Mouse (Mus musculus) small intestine, adult 2 months (tissue): Measurements from ENCODE around the gene Il1r1. TPM values are rescaled to one million over a fixed set of nuclear protein-coding genes. Genes with fewer than 3 reads are reported as not detected.

ENCODE experiments used
- H3K27ac ChIP-seq: fragments of 200-500 bp; 2 replicates; pipeline ENCODE4 v1.5.1; 2012; ENCODE audit warnings: low read depth, low read length, control low read depth, inconsistent platforms; ENCODE audit not compliant: insufficient read depth
- H3K27me3 ChIP-seq: fragments of 200-500 bp; 2 replicates; pipeline ENCODE4 v1.6.1; 2012; ENCODE audit warnings: mild to moderate bottlenecking, moderate library complexity, low read length, inconsistent platforms; ENCODE audit not compliant: control insufficient read depth, insufficient read depth
- H3K36me3 ChIP-seq: fragments of 200-500 bp; 2 replicates; pipeline ENCODE4 v1.6.1; 2012; ENCODE audit warnings: mild to moderate bottlenecking, low read length, control low read depth, inconsistent platforms; ENCODE audit not compliant: control insufficient read depth, insufficient read depth
- H3K4me1 ChIP-seq: fragments of 200-500 bp; 2 replicates; pipeline ENCODE4 v1.6.1; 2012; ENCODE audit warnings: low read length, inconsistent platforms, mixed read lengths; ENCODE audit not compliant: control insufficient read depth, insufficient read depth, insufficient read length
- H3K4me3 ChIP-seq: fragments of 200-500 bp; 2 replicates; pipeline ENCODE4 v1.5.1; 2012; ENCODE audit warnings: low read depth, mild to moderate bottlenecking, control low read depth, inconsistent platforms, low read length, moderate library complexity
- CTCF ChIP-seq: fragments of 200-500 bp; IDR thresholded peaks from 2 replicates; pipeline ENCODE4 v1.5.1; 2012; ENCODE audit warnings: low read depth, mild to moderate bottlenecking, control low read depth, inconsistent platforms, low read length, moderate library complexity, mixed read lengths; ENCODE audit not compliant: insufficient replicate concordance, insufficient read length; ENCODE audit errors: extremely low read depth
- POLR2A ChIP-seq: fragments of 200-500 bp; IDR thresholded peaks from 2 replicates; pipeline ENCODE4 v1.6.1; 2012; ENCODE audit warnings: low read depth, mild to moderate bottlenecking, control low read depth, inconsistent platforms, low read length, moderate library complexity
- WGBS: fragments of 180-500 bp; shearing (Covaris S2); methylation state at CpG from one replicate; pipeline ENCODE4 v1.1.7; 2018; 5-methylcytosine and 5-hydroxymethylcytosine counted together
- polyA plus RNA-seq: library from polyadenylated mRNA; depleted of rRNA; stranded (reverse); fragments of >200 nt; gene quantifications from 2 replicates; pipeline ENCODE4 v1.2.3, GENCODE M21; 2012

Gene Il1r1
- polyA plus RNA-seq, 1 experiment = 2.8 TPM

GRCm38 (mm10) chr1:40183410-40183809 is 41.5 kb upstream of the Il1r1 start:
- Histone ChIP-seq H3K4me3 (no peak overlapping the region), H3K27ac (no peak overlapping the region), H3K36me3 (no peaks in the 10 kb centered on the region), H3K4me1 (no peaks in the 10 kb centered on the region), H3K27me3 (no peaks in the 10 kb centered on the region)
- TF ChIP-seq POLR2A (no peak), CTCF (no peak)

- H3K36me3 ChIP-seq = no peaks in the 10 kb centered on the region
- no peaks in the 10 kb centered on the region for H3K27me3 ChIP-seq
- WGBS = 74% methylated on average over 1 of the region's 1 CpGs
- TF ChIP-seq CTCF (no peak), POLR2A (no peak)
- no peak overlapping the region for H3K27ac ChIP-seq
- no peak overlapping the region for H3K4me3 ChIP-seq
- H3K4me1 ChIP-seq = no peaks in the 10 kb centered on the region
Measured at GRCm38 (mm10) chr1:40187961-40188360, 36.9 kb upstream of the Il1r1 start.

GRCm38 (mm10) chr1:40190025-40190424 is 34.9 kb upstream of the Il1r1 start:
- Histone ChIP-seq H3K27me3 (no peaks in the 10 kb centered on the region), H3K4me3 (no peak overlapping the region), H3K27ac (no peak overlapping the region), H3K36me3 (no peaks in the 10 kb centered on the region), H3K4me1 (no peaks in the 10 kb centered on the region)
- TF ChIP-seq CTCF (no peak), POLR2A (no peak)
- 67% methylated on average over 5 of the region's 5 CpGs for WGBS

- no peaks in the 10 kb centered on the region for H3K27me3 ChIP-seq
- H3K36me3 ChIP-seq = no peaks in the 10 kb centered on the region
- H3K4me1 ChIP-seq = no peaks in the 10 kb centered on the region
- 73% methylated on average over 5 of the region's 5 CpGs for WGBS
- TF ChIP-seq CTCF (no peak), POLR2A (no peak)
- H3K27ac ChIP-seq = no peak overlapping the region
- no peak overlapping the region for H3K4me3 ChIP-seq
Measured at GRCm38 (mm10) chr1:40190837-40191236, 34.0 kb upstream of the Il1r1 start.

GRCm38 (mm10) chr1:40194279-40194678 is 30.6 kb upstream of the Il1r1 start:
- Histone ChIP-seq H3K27ac (no peak overlapping the region), H3K27me3 (no peaks in the 10 kb centered on the region), H3K36me3 (no peaks in the 10 kb centered on the region), H3K4me3 (no peak overlapping the region), H3K4me1 (no peaks in the 10 kb centered on the region)
- TF ChIP-seq POLR2A (no peak), CTCF (no peak)
- 33% methylated on average over 2 of the region's 2 CpGs for WGBS

- Histone ChIP-seq H3K4me1 (no peaks in the 10 kb centered on the region), H3K36me3 (no peaks in the 10 kb centered on the region), H3K4me3 (no peak overlapping the region), H3K27ac (no peak overlapping the region), H3K27me3 (no peaks in the 10 kb centered on the region)
- TF ChIP-seq CTCF = no peak
- TF ChIP-seq POLR2A = no peak
- WGBS = 86% methylated on average over 4 of the region's 4 CpGs
Measured at GRCm38 (mm10) chr1:40213337-40214159, 11.3 kb upstream of the Il1r1 start.

- H3K36me3 ChIP-seq = no peaks in the 10 kb centered on the region
- 77% methylated on average over 5 of the region's 5 CpGs for WGBS
- H3K27ac ChIP-seq = no peak overlapping the region
- no peaks in the 10 kb centered on the region for H3K27me3 ChIP-seq
- H3K4me1 ChIP-seq = no peaks in the 10 kb centered on the region
- TF ChIP-seq POLR2A (no peak), CTCF (no peak)
- H3K4me3 ChIP-seq = no peak overlapping the region
Measured at GRCm38 (mm10) chr1:40217521-40217920, 7.4 kb upstream of the Il1r1 start.
